Mouse (Mus musculus) limb, embryonic 10.5 days (tissue): ENCODE data around the gene E4f1. TPM values are rescaled to one million over a fixed set of nuclear protein-coding genes. Genes with fewer than 3 reads are reported as not detected.
"Not testable (repeated sequence)": the region's sequence is repeated elsewhere in the genome, so short reads cannot be mapped to it uniquely, and the experiment has no call there.

ENCODE experiments used
- DNase-seq: peaks from one replicate; pipeline ENCODE4 v3.0.0-alpha.2; 2017; ENCODE audit warnings: low spot score
- H3K27ac ChIP-seq: fragments of 300-500 bp; sonication (generic); 2 replicates; pipeline ENCODE4 v1.5.1; 2016; ENCODE audit warnings: mild to moderate bottlenecking
- H3K27me3 ChIP-seq: fragments of 300-500 bp; sonication (generic); 2 replicates; pipeline ENCODE4 v1.6.1; 2016; ENCODE audit warnings: low read depth, mild to moderate bottlenecking; ENCODE audit not compliant: poor library complexity, severe bottlenecking
- H3K36me3 ChIP-seq: fragments of 300-500 bp; sonication (generic); 2 replicates; pipeline ENCODE4 v1.6.1; 2016; ENCODE audit warnings: mild to moderate bottlenecking, moderate library complexity
- H3K4me1 ChIP-seq: fragments of 300-500 bp; sonication (generic); 2 replicates; pipeline ENCODE4 v1.6.1; 2016
- H3K4me3 ChIP-seq: fragments of 300-500 bp; sonication (generic); 2 replicates; pipeline ENCODE4 v1.5.1; 2016; ENCODE audit warnings: mild to moderate bottlenecking, moderate library complexity
- H3K9me3 ChIP-seq: fragments of 300-500 bp; sonication (generic); replicated peaks from 2 replicates; pipeline ENCODE4 v1.6.1; 2016; ENCODE audit warnings: mild to moderate bottlenecking
- WGBS: fragments of 180-500 bp; shearing (Covaris S2); methylation state at CpG from one replicate; pipeline ENCODE4 v1.1.7; 2016; 5-methylcytosine and 5-hydroxymethylcytosine counted together
- polyA plus RNA-seq: library from polyadenylated mRNA; unstranded; fragments of >200 nt; fragmentation: Nextera tagmentation; extraction: Ambion mirVana; gene quantifications from 2 replicates; pipeline ENCODE4 v1.2.1, GENCODE M21; 2016

The E4f1 gene
- polyA plus RNA-seq, 1 experiment from 2014 or later: 38.7 TPM

GRCm38 (mm10) chr17:24463374-24464133 is 6.6 kb downstream of the E4f1 start:
- Histone ChIP-seq H3K4me3 (no peak overlapping the region), H3K36me3 (no peaks in the 10 kb centered on the region), H3K9me3 (no peaks in the 10 kb centered on the region), H3K27ac (no peak overlapping the region), H3K27me3 (no peaks in the 10 kb centered on the region), H3K4me1 (no peaks in the 10 kb centered on the region)
- 60% methylated on average over 6 of the region's 6 CpGs for WGBS
- no peak for DNase-seq

GRCm38 (mm10) chr17:24462932-24463331 is 7.2 kb downstream of the E4f1 start:
- no peaks in the 10 kb centered on the region for H3K36me3 ChIP-seq
- no peaks in the 10 kb centered on the region for H3K27me3 ChIP-seq
- 83% methylated on average over 1 of the region's 1 CpGs for WGBS
- no peak for DNase-seq
- H3K4me3 ChIP-seq: no peak overlapping the region
- no peaks in the 10 kb centered on the region for H3K4me1 ChIP-seq
- no peak overlapping the region for H3K27ac ChIP-seq
- H3K9me3 ChIP-seq: no peaks in the 10 kb centered on the region

GRCm38 (mm10) chr17:24461580-24461979 is 8.5 kb downstream of the E4f1 start:
- Histone ChIP-seq H3K4me3 (no peak overlapping the region), H3K9me3 (no peaks in the 10 kb centered on the region), H3K27ac (no peak overlapping the region), H3K27me3 (no peaks in the 10 kb centered on the region), H3K4me1 (no peaks in the 10 kb centered on the region), H3K36me3 (no peaks in the 10 kb centered on the region)
- no peak for DNase-seq
- WGBS: 77% methylated on average over 2 of the region's 2 CpGs

- peak overlapping the region; percentile 74 for H3K4me3 ChIP-seq
- not testable (repeated sequence) for H3K9me3 ChIP-seq, H3K27me3 ChIP-seq, DNase-seq
- peaks cover 11% of the 10 kb centered on the region for H3K36me3 ChIP-seq
- peak overlapping the region; percentile 25; the same call in 1 of the 2 replicates for H3K27ac ChIP-seq
- 52% methylated on average over 10 of the region's 10 CpGs for WGBS
- peaks cover 16% of the 10 kb centered on the region for H3K4me1 ChIP-seq
Observed at GRCm38 (mm10) chr17:24455523-24456206, 14.4 kb downstream of the E4f1 start.

GRCm38 (mm10) chr17:24454756-24455522 is 15.2 kb downstream of the E4f1 start:
- H3K9me3 ChIP-seq: no peaks in the 10 kb centered on the region
- WGBS: under 1% methylated on average over 67 of the region's 67 CpGs
- peak overlapping the region; percentile 74 for H3K4me3 ChIP-seq
- H3K4me1 ChIP-seq: peaks cover 16% of the 10 kb centered on the region
- H3K36me3 ChIP-seq: peaks cover 19% of the 10 kb centered on the region
- peak; percentile 98 for DNase-seq
- no peaks in the 10 kb centered on the region for H3K27me3 ChIP-seq
- peak overlapping the region; percentile 89 for H3K27ac ChIP-seq

GRCm38 (mm10) chr17:24454218-24454755 is 15.8 kb downstream of the E4f1 start:
- H3K36me3 ChIP-seq: peaks cover 25% of the 10 kb centered on the region
- DNase-seq: no peak
- no peaks in the 10 kb centered on the region for H3K9me3 ChIP-seq
- peaks cover 16% of the 10 kb centered on the region for H3K4me1 ChIP-seq
- H3K27me3 ChIP-seq: no peaks in the 10 kb centered on the region
- H3K27ac ChIP-seq: peak overlapping the region; percentile 89
- 9% methylated on average over 14 of the region's 14 CpGs for WGBS
- peak overlapping the region; percentile 74 for H3K4me3 ChIP-seq

- no peaks in the 10 kb centered on the region for H3K9me3 ChIP-seq
- DNase-seq: no peak
- peaks cover 34% of the 10 kb centered on the region for H3K36me3 ChIP-seq
- H3K4me3 ChIP-seq: peak overlapping the region; percentile 74; the same call in 1 of the 2 replicates
- no peaks in the 10 kb centered on the region for H3K27me3 ChIP-seq
- no peak overlapping the region for H3K27ac ChIP-seq
- H3K4me1 ChIP-seq: peaks cover 16% of the 10 kb centered on the region
- WGBS: 89% methylated on average over 2 of the region's 2 CpGs
Observed at GRCm38 (mm10) chr17:24453372-24453771, 16.7 kb downstream of the E4f1 start.

- Histone ChIP-seq H3K27me3 (no peaks in the 10 kb centered on the region), H3K4me3 (no peak overlapping the region), H3K9me3 (no peaks in the 10 kb centered on the region), H3K4me1 (peaks cover 16% of the 10 kb centered on the region), H3K27ac (no peak overlapping the region), H3K36me3 (peaks cover 56% of the 10 kb centered on the region)
- 94% methylated on average over 6 of the region's 6 CpGs for WGBS
- no peak for DNase-seq
Observed at GRCm38 (mm10) chr17:24451220-24451619, 18.9 kb downstream of the E4f1 start.

GRCm38 (mm10) chr17:24449507-24449906 is 20.6 kb downstream of the E4f1 start:
- Histone ChIP-seq H3K4me1 (peaks cover 10% of the 10 kb centered on the region), H3K27ac (no peak overlapping the region), H3K27me3 (no peaks in the 10 kb centered on the region), H3K9me3 (no peaks in the 10 kb centered on the region), H3K4me3 (no peak overlapping the region), H3K36me3 (peaks cover 73% of the 10 kb centered on the region)
- 93% methylated on average over 6 of the region's 6 CpGs for WGBS
- no peak for DNase-seq

GRCm38 (mm10) chr17:24446590-24446989 is 23.5 kb downstream of the E4f1 start:
- Histone ChIP-seq H3K4me3 (no peak overlapping the region), H3K9me3 (no peaks in the 10 kb centered on the region), H3K36me3 (peaks cover 100% of the 10 kb centered on the region), H3K4me1 (no peaks in the 10 kb centered on the region), H3K27ac (no peak overlapping the region), H3K27me3 (no peaks in the 10 kb centered on the region)
- WGBS: 97% methylated on average over 8 of the region's 8 CpGs
- no peak for DNase-seq

- no peaks in the 10 kb centered on the region for H3K4me1 ChIP-seq
- 90% methylated on average over 4 of the region's 4 CpGs for WGBS
- DNase-seq: no peak
- no peaks in the 10 kb centered on the region for H3K9me3 ChIP-seq
- peaks cover 100% of the 10 kb centered on the region for H3K36me3 ChIP-seq
- no peak overlapping the region for H3K4me3 ChIP-seq
- no peaks in the 10 kb centered on the region for H3K27me3 ChIP-seq
- H3K27ac ChIP-seq: no peak overlapping the region
Observed at GRCm38 (mm10) chr17:24443409-24443808, 26.7 kb downstream of the E4f1 start.

GRCm38 (mm10) chr17:24442632-24443155 is 27.4 kb downstream of the E4f1 start, which contains the start of gene Dnase1l2:
TSS of gene Dnase1l2 (minus strand) at chr17:24443105.
- Histone ChIP-seq H3K4me3 (no peak within 1 kb of the TSS), H3K9me3 (no peaks in the 10 kb centered on the region), H3K4me1 (no peaks in the 10 kb centered on the region), H3K36me3 (peaks cover 100% of the 10 kb centered on the region), H3K27ac (no peak within 1 kb of the TSS), H3K27me3 (no peaks in the 10 kb centered on the region)
- DNase-seq: no peak
- 88% methylated on average over 7 of the region's 7 CpGs for WGBS
